Mouse (Mus musculus) fibroblast of lung, adult 2 months (primary cell): Measurements from ENCODE around the gene Palm.
A peak's percentile ranks its signal among the peaks of the same experiment; 100 is the strongest.

ENCODE experiments used
- DNase-seq: peaks from one replicate; pipeline ENCODE4 v3.0.0-alpha.2; 2011; ENCODE audit warnings: low read depth

Gene Palm

GRCm38 (mm10) chr10:79798289-79798928 is 5.0 kb downstream of the Palm start:
- DNase-seq = no peak

GRCm38 (mm10) chr10:79800508-79800907 is 7.1 kb downstream of the Palm start:
- DNase-seq = no peak

GRCm38 (mm10) chr10:79801837-79802236 is 8.5 kb downstream of the Palm start:
- DNase-seq = no peak

- peak; percentile 62 for DNase-seq
Observed at GRCm38 (mm10) chr10:79802331-79802971, 9.1 kb downstream of the Palm start.

- no peak for DNase-seq
Observed at GRCm38 (mm10) chr10:79803716-79804323, 10.4 kb downstream of the Palm start.

- no peak for DNase-seq
Observed at GRCm38 (mm10) chr10:79805636-79806035, 12.3 kb downstream of the Palm start.

GRCm38 (mm10) chr10:79806331-79806730 is 13.0 kb downstream of the Palm start:
- no peak for DNase-seq

- no peak for DNase-seq
Observed at GRCm38 (mm10) chr10:79806972-79807371, 13.6 kb downstream of the Palm start.

GRCm38 (mm10) chr10:79807826-79808225 is 14.5 kb downstream of the Palm start:
- DNase-seq = no peak

- DNase-seq = no peak
Observed at GRCm38 (mm10) chr10:79808728-79809127, 15.4 kb downstream of the Palm start.

GRCm38 (mm10) chr10:79811736-79812637 is 18.6 kb downstream of the Palm start:
- no peak for DNase-seq

- no peak for DNase-seq
Observed at GRCm38 (mm10) chr10:79814271-79814842, 21.0 kb downstream of the Palm start.

- DNase-seq = no peak
Observed at GRCm38 (mm10) chr10:79815671-79816494, 22.5 kb downstream of the Palm start.

- no peak for DNase-seq
Observed at GRCm38 (mm10) chr10:79817111-79817510, 23.7 kb downstream of the Palm start.

GRCm38 (mm10) chr10:79818225-79818624 is 24.9 kb downstream of the Palm start:
- DNase-seq = no peak

GRCm38 (mm10) chr10:79819606-79820005 is 26.2 kb downstream of the Palm start:
- DNase-seq = no peak

- no peak for DNase-seq
Observed at GRCm38 (mm10) chr10:79820277-79820676, 26.9 kb downstream of the Palm start.

GRCm38 (mm10) chr10:79820782-79821181 is 27.4 kb downstream of the Palm start, which contains the start of gene Misp:
Misp (plus strand) TSS chr10:79820989.
- DNase-seq = no peak

- DNase-seq = no peak
Observed at GRCm38 (mm10) chr10:79821731-79822130, 28.4 kb downstream of the Palm start.

GRCm38 (mm10) chr10:79822372-79822771 is 29.0 kb downstream of the Palm start:
- DNase-seq = no peak

GRCm38 (mm10) chr10:79823011-79823410 is 29.6 kb downstream of the Palm start:
- DNase-seq = no peak
